ENCODE assay signal across 8 mouse cellular contexts in genomic region chr8:104393767-104394166, GRCm38 (mm10). TPM values are rescaled to one million over a fixed set of nuclear protein-coding genes. Genes with fewer than 3 reads are reported as not detected.
DNase-seq lines count a peak whose midpoint lies in the region; ATAC-seq and TF ChIP-seq lines count a peak whose summit lies in the region.

No protein-coding gene starts in this region.

- no peaks in the 10 kb centered on the region for H3K36me3 ChIP-seq in hindbrain, embryonic 14.5 days (replicated peaks; ENCODE audit: control insufficient read depth, insufficient read depth)
- no peaks in the 10 kb centered on the region for H3K36me3 ChIP-seq in hindbrain, embryonic 12.5 days
- no peaks in the 10 kb centered on the region for H3K36me3 ChIP-seq in embryonic facial prominence, embryonic 15.5 days
- H3K36me3 ChIP-seq in limb, embryonic 14.5 days (ENCODE audit: control insufficient read depth, insufficient read depth, low read length), result no peaks in the 10 kb centered on the region
- no peaks in the 10 kb centered on the region for H3K36me3 ChIP-seq in midbrain, postnatal 0 days (ENCODE audit: insufficient read depth, low read length)

- no peak for TF ChIP-seq CTCF in midbrain, postnatal 0 days (IDR thresholded peaks at IDR 0.05)

- no peak overlapping the region for H3K27ac ChIP-seq in hindbrain, embryonic 14.5 days
- no peak overlapping the region for H3K27ac ChIP-seq in hindbrain, embryonic 12.5 days
- no peak overlapping the region for H3K27ac ChIP-seq in embryonic facial prominence, embryonic 15.5 days (replicated peaks)
- no peak overlapping the region for H3K27ac ChIP-seq in limb, embryonic 14.5 days (replicated peaks; ENCODE audit: low read depth, low read length)
- no peak overlapping the region for H3K27ac ChIP-seq in midbrain, postnatal 0 days (ENCODE audit: low read depth, low read length)

- H3K4me2 ChIP-seq in hindbrain, embryonic 14.5 days (replicated peaks), result peak overlapping the region; percentile 69
- H3K4me2 ChIP-seq in hindbrain, embryonic 12.5 days (replicated peaks), result no peak overlapping the region; the same call in 1 of the 2 replicates
- peak overlapping the region; percentile 85 for H3K4me2 ChIP-seq in embryonic facial prominence, embryonic 15.5 days (replicated peaks)
- H3K4me2 ChIP-seq in limb, embryonic 14.5 days (replicated peaks; ENCODE audit: low read depth, low read length, severe bottlenecking), result peak overlapping the region; percentile 90
- H3K4me2 ChIP-seq in midbrain, postnatal 0 days (ENCODE audit: low read depth, low read length, poor library complexity, severe bottlenecking), result peak overlapping the region; percentile 84

- H3K9ac ChIP-seq in hindbrain, embryonic 14.5 days, result peak overlapping the region; percentile 76; the same call in 1 of the 2 replicates
- H3K9ac ChIP-seq in hindbrain, embryonic 12.5 days, result no peak overlapping the region
- no peak overlapping the region for H3K9ac ChIP-seq in embryonic facial prominence, embryonic 15.5 days
- no peak overlapping the region for H3K9ac ChIP-seq in limb, embryonic 14.5 days (ENCODE audit: low read depth, low read length, severe bottlenecking)
- H3K9ac ChIP-seq in midbrain, postnatal 0 days (replicated peaks; ENCODE audit: low read length, poor library complexity, severe bottlenecking), result 0 out of 2 replicates have a peak overlapping the region, but pooled peaks have one; percentile 96

- no peaks in the 10 kb centered on the region for H3K27me3 ChIP-seq in hindbrain, embryonic 14.5 days (ENCODE audit: control insufficient read depth, insufficient read depth, low read length)
- H3K27me3 ChIP-seq in hindbrain, embryonic 12.5 days, result no peaks in the 10 kb centered on the region
- H3K27me3 ChIP-seq in embryonic facial prominence, embryonic 15.5 days, result no peaks in the 10 kb centered on the region
- H3K27me3 ChIP-seq in limb, embryonic 14.5 days (ENCODE audit: control insufficient read depth, insufficient read depth, low read length), result no peaks in the 10 kb centered on the region
- H3K27me3 ChIP-seq in midbrain, postnatal 0 days (ENCODE audit: insufficient read depth, low read length), result no peaks in the 10 kb centered on the region

- no peak for ATAC-seq in hindbrain, embryonic 14.5 days (ENCODE audit: low FRiP score)
- no peak for ATAC-seq in hindbrain, embryonic 12.5 days (ENCODE audit: low FRiP score)
- ATAC-seq in embryonic facial prominence, embryonic 15.5 days (ENCODE audit: insufficient number of reproducible peaks, low FRiP score, low TSS enrichment, low read depth), result no peak
- no peak for ATAC-seq in limb, embryonic 14.5 days (ENCODE audit: low FRiP score, low read depth)
- no peak for ATAC-seq in midbrain, postnatal 0 days (ENCODE audit: low FRiP score)

- TF ChIP-seq POLR2A in limb, embryonic 14.5 days (IDR thresholded peaks at IDR 0.05; ENCODE audit: borderline replicate concordance, extremely low read depth, insufficient read depth, insufficient read length), result no peak

- H3K9me3 ChIP-seq in hindbrain, embryonic 14.5 days (ENCODE audit: control insufficient read depth, low read length), result no peaks in the 10 kb centered on the region
- H3K9me3 ChIP-seq in hindbrain, embryonic 12.5 days (replicated peaks), result no peaks in the 10 kb centered on the region
- no peaks in the 10 kb centered on the region for H3K9me3 ChIP-seq in embryonic facial prominence, embryonic 15.5 days (replicated peaks)
- no peaks in the 10 kb centered on the region for H3K9me3 ChIP-seq in limb, embryonic 14.5 days (ENCODE audit: control insufficient read depth, low read length)
- H3K9me3 ChIP-seq in midbrain, postnatal 0 days (ENCODE audit: low read length), result no peaks in the 10 kb centered on the region

- no peak for DNase-seq in hindbrain, embryonic 14.5 days (ENCODE audit: low spot score)
- no peak for DNase-seq in limb, embryonic 14.5 days (ENCODE audit: low spot score)
- DNase-seq in midbrain, postnatal 0 days (ENCODE audit: low spot score), result no peak
- no peak for DNase-seq in left cerebral cortex, adult 9 months (ENCODE audit: low spot score in 2 of 2)
- no peak for DNase-seq in cerebellum, postnatal 14 days
- no peak for DNase-seq in gastrocnemius, postnatal 14 days

- intact Hi-C loops in gastrocnemius, postnatal 14 days (cut with DNase I; ENCODE audit: low total_unique reads), result no loop called here

- H3K4me3 ChIP-seq in hindbrain, embryonic 14.5 days (replicated peaks; ENCODE audit: low read length), result no peak overlapping the region
- no peak overlapping the region for H3K4me3 ChIP-seq in hindbrain, embryonic 12.5 days
- peak overlapping the region; percentile 85 for H3K4me3 ChIP-seq in embryonic facial prominence, embryonic 15.5 days (replicated peaks)
- peak overlapping the region; percentile 84 for H3K4me3 ChIP-seq in limb, embryonic 14.5 days (replicated peaks; ENCODE audit: low read length)
- peak overlapping the region; percentile 92; the same call in 1 of the 2 replicates for H3K4me3 ChIP-seq in midbrain, postnatal 0 days (ENCODE audit: low read depth, low read length)

- H3K4me1 ChIP-seq in hindbrain, embryonic 14.5 days (replicated peaks; ENCODE audit: control insufficient read depth, insufficient read depth, low read length), result peaks cover 15% of the 10 kb centered on the region
- H3K4me1 ChIP-seq in hindbrain, embryonic 12.5 days, result peaks cover 16% of the 10 kb centered on the region
- peaks cover 18% of the 10 kb centered on the region for H3K4me1 ChIP-seq in embryonic facial prominence, embryonic 15.5 days
- H3K4me1 ChIP-seq in limb, embryonic 14.5 days (ENCODE audit: control insufficient read depth, insufficient read depth, low read length), result peaks cover 16% of the 10 kb centered on the region
- peaks cover 3% of the 10 kb centered on the region; the same call in 1 of the 2 replicates for H3K4me1 ChIP-seq in midbrain, postnatal 0 days (ENCODE audit: insufficient read depth, low read length)

- 80% methylated on average over 6 of the region's 6 CpGs for WGBS in hindbrain, embryonic 14.5 days
- WGBS in hindbrain, embryonic 12.5 days, result 93% methylated on average over 6 of the region's 6 CpGs
- 76% methylated on average over 6 of the region's 6 CpGs for WGBS in embryonic facial prominence, embryonic 15.5 days
- WGBS in limb, embryonic 14.5 days, result 69% methylated on average over 6 of the region's 6 CpGs
- WGBS in midbrain, postnatal 0 days, result 75% methylated on average over 6 of the region's 6 CpGs

RNA-seq across cellular contexts. Expression of gene Cmtm4, which starts 1.8 kb away (rescaled TPM):
- 3.5 and 3.8 TPM in 2 replicates for polyA plus RNA-seq in hindbrain, embryonic 14.5 days (2014; fragmentation: Nextera tagmentation; extraction: Ambion mirVana)
- 2.3 and 2.4 TPM in 2 replicates for polyA plus RNA-seq in hindbrain, embryonic 12.5 days (2016; fragmentation: Nextera tagmentation; extraction: Ambion mirVana)
- polyA plus RNA-seq in embryonic facial prominence, embryonic 15.5 days (2015; fragmentation: Nextera tagmentation; extraction: Ambion mirVana), result 2.9 and 3.4 TPM in 2 replicates
- polyA plus RNA-seq in limb, embryonic 14.5 days (2012; rRNA removed), result 18.9 and 21.4 TPM in 2 replicates
- polyA plus RNA-seq in limb, embryonic 14.5 days (2014; fragmentation: Nextera tagmentation; extraction: Ambion mirVana), result 4.1 and 4.5 TPM in 2 replicates
- total RNA-seq in midbrain, postnatal 0 days (2014; rRNA removed), result 38.7 and 39.8 TPM in 2 replicates
- polyA plus RNA-seq in midbrain, postnatal 0 days (2015; fragmentation: Nextera tagmentation; extraction: Ambion mirVana), result 2.5 and 2.7 TPM in 2 replicates
- 1 to 10 TPM; 4.7 to 4.8 TPM for total RNA-seq in gastrocnemius, postnatal 14 days (2021)

RNA-seq across cellular contexts. Expression of gene Dync1li2, which starts 49.1 kb away (rescaled TPM):
- 89.9 and 96.5 TPM in 2 replicates for polyA plus RNA-seq in hindbrain, embryonic 14.5 days (2014; fragmentation: Nextera tagmentation; extraction: Ambion mirVana)
- 131 and 135 TPM in 2 replicates for polyA plus RNA-seq in hindbrain, embryonic 12.5 days (2016; fragmentation: Nextera tagmentation; extraction: Ambion mirVana)
- polyA plus RNA-seq in embryonic facial prominence, embryonic 15.5 days (2015; fragmentation: Nextera tagmentation; extraction: Ambion mirVana), result 63.0 and 66.3 TPM in 2 replicates
- polyA plus RNA-seq in limb, embryonic 14.5 days (2012; rRNA removed), result 58.2 and 64.7 TPM in 2 replicates
- polyA plus RNA-seq in limb, embryonic 14.5 days (2014; fragmentation: Nextera tagmentation; extraction: Ambion mirVana), result 48.8 and 53.5 TPM in 2 replicates
- total RNA-seq in midbrain, postnatal 0 days (2014; rRNA removed), result 80.5 and 106 TPM in 2 replicates
- 66.5 and 73.4 TPM in 2 replicates for polyA plus RNA-seq in midbrain, postnatal 0 days (2015; fragmentation: Nextera tagmentation; extraction: Ambion mirVana)
- 100 to 1,000 TPM in 1 of 2 experiments, 10 to 100 TPM in 1; 99.3 to 104 TPM for total RNA-seq in gastrocnemius, postnatal 14 days (2021)

RNA-seq across cellular contexts. Expression of gene Cmtm3, which starts 54.6 kb away (rescaled TPM):
- polyA plus RNA-seq in hindbrain, embryonic 14.5 days (2014; fragmentation: Nextera tagmentation; extraction: Ambion mirVana), result 39.5 and 44.7 TPM in 2 replicates
- 84.4 and 92.5 TPM in 2 replicates for polyA plus RNA-seq in hindbrain, embryonic 12.5 days (2016; fragmentation: Nextera tagmentation; extraction: Ambion mirVana)
- 175 and 176 TPM in 2 replicates for polyA plus RNA-seq in embryonic facial prominence, embryonic 15.5 days (2015; fragmentation: Nextera tagmentation; extraction: Ambion mirVana)
- 240 and 361 TPM in 2 replicates for polyA plus RNA-seq in limb, embryonic 14.5 days (2012; rRNA removed)
- polyA plus RNA-seq in limb, embryonic 14.5 days (2014; fragmentation: Nextera tagmentation; extraction: Ambion mirVana), result 176 and 185 TPM in 2 replicates
- total RNA-seq in midbrain, postnatal 0 days (2014; rRNA removed), result 20.0 and 26.0 TPM in 2 replicates
- 32.1 and 33.2 TPM in 2 replicates for polyA plus RNA-seq in midbrain, postnatal 0 days (2015; fragmentation: Nextera tagmentation; extraction: Ambion mirVana)
- total RNA-seq in gastrocnemius, postnatal 14 days (2021), result 10 to 100 TPM; 15.2 to 21.7 TPM

Comparison
In these comparisons a context has a peak if more than half of its experiments do, and no peak if none do; other contexts are left out.
1. H3K9ac ChIP-seq: peak in hindbrain, embryonic 14.5 days (single experiment) and midbrain, postnatal 0 days (single experiment); none in hindbrain, embryonic 12.5 days (single experiment), embryonic facial prominence, embryonic 15.5 days (single experiment) and limb, embryonic 14.5 days (single experiment).
2. H3K4me3 ChIP-seq: peak in embryonic facial prominence, embryonic 15.5 days (single experiment), limb, embryonic 14.5 days (single experiment) and midbrain, postnatal 0 days (single experiment); none in hindbrain, embryonic 14.5 days (single experiment) and hindbrain, embryonic 12.5 days (single experiment).